Mouse (Mus musculus): ENCODE data around the gene Wap. TPM values are rescaled to one million over a fixed set of nuclear protein-coding genes. Genes with fewer than 3 reads are reported as not detected.

Wap gene
- polyA plus RNA-seq, 1 experiment from 2014 or later, result not detected

GRCm38 (mm10) chr11:6596205-6596604, 42.2 kb downstream of the Wap start:
- 95% methylated on average over 6 of the region's 6 CpGs for WGBS
- Histone ChIP-seq H3K36me3 (peaks cover 73% of the 10 kb centered on the region), H3K4me1 (replicated peaks) (peaks cover 20% of the 10 kb centered on the region), H3K27me3 (no peaks in the 10 kb centered on the region), H3K9me3 (no peaks in the 10 kb centered on the region), H3K4me2 (no peak overlapping the region), H3K4me3 (replicated peaks) (no peak overlapping the region), H3K9ac (replicated peaks) (no peak overlapping the region), H3K27ac (no peak overlapping the region)
- no peak for ATAC-seq (ENCODE audit: insufficient number of reproducible peaks, insufficient read depth, low FRiP score, low TSS enrichment, low read depth)

GRCm38 (mm10) chr11:6595339-6595738, 43.1 kb downstream of the Wap start:
- H3K4me3 ChIP-seq (replicated peaks), result no peak overlapping the region
- ATAC-seq (ENCODE audit: insufficient number of reproducible peaks, insufficient read depth, low FRiP score, low TSS enrichment, low read depth), result no peak
- H3K27me3 ChIP-seq, result no peaks in the 10 kb centered on the region
- H3K4me2 ChIP-seq, result no peak overlapping the region
- H3K9ac ChIP-seq (replicated peaks), result no peak overlapping the region
- H3K4me1 ChIP-seq (replicated peaks), result peaks cover 20% of the 10 kb centered on the region
- no peaks in the 10 kb centered on the region for H3K9me3 ChIP-seq
- H3K36me3 ChIP-seq, result peaks cover 82% of the 10 kb centered on the region
- WGBS, result 89% methylated on average over 5 of the region's 5 CpGs
- no peak overlapping the region for H3K27ac ChIP-seq

GRCm38 (mm10) chr11:6594845-6595244, 43.6 kb downstream of the Wap start:
- WGBS, result 90% methylated on average over 6 of the region's 6 CpGs
- ATAC-seq (ENCODE audit: insufficient number of reproducible peaks, insufficient read depth, low FRiP score, low TSS enrichment, low read depth), result no peak
- H3K4me1 ChIP-seq (replicated peaks), result peaks cover 20% of the 10 kb centered on the region
- H3K4me2 ChIP-seq, result no peak overlapping the region
- H3K9ac ChIP-seq (replicated peaks), result no peak overlapping the region
- H3K36me3 ChIP-seq, result peaks cover 87% of the 10 kb centered on the region
- H3K9me3 ChIP-seq, result no peaks in the 10 kb centered on the region
- H3K27me3 ChIP-seq, result no peaks in the 10 kb centered on the region
- no peak overlapping the region for H3K4me3 ChIP-seq (replicated peaks)
- H3K27ac ChIP-seq, result no peak overlapping the region

- Histone ChIP-seq H3K27me3 (no peaks in the 10 kb centered on the region), H3K4me2 (no peak overlapping the region)
These were observed 45.0 kb downstream of the Wap start for GRCm38 (mm10) chr11:6593406-6593805.

GRCm38 (mm10) chr11:6590933-6591675, 47.3 kb downstream of the Wap start:
- no peak for ATAC-seq (ENCODE audit: insufficient number of reproducible peaks, insufficient read depth, low FRiP score, low TSS enrichment, low read depth)
- Histone ChIP-seq H3K4me3 (replicated peaks) (no peak overlapping the region), H3K36me3 (peaks cover 96% of the 10 kb centered on the region), H3K4me2 (no peak overlapping the region), H3K27me3 (no peaks in the 10 kb centered on the region), H3K9me3 (no peaks in the 10 kb centered on the region), H3K9ac (replicated peaks) (no peak overlapping the region), H3K4me1 (replicated peaks) (no peaks in the 10 kb centered on the region), H3K27ac (no peak overlapping the region)
- WGBS, result 86% methylated on average over 10 of the region's 10 CpGs

More at GRCm38 (mm10) chr11:6593406-6593805, 45.0 kb downstream of the Wap start:
- Histone ChIP-seq H3K9me3 (no peaks in the 10 kb centered on the region), H3K36me3 (peaks cover 99% of the 10 kb centered on the region), H3K9ac (replicated peaks) (no peak overlapping the region), H3K27ac (no peak overlapping the region), H3K4me1 (replicated peaks) (peaks cover 9% of the 10 kb centered on the region; the same call in 1 of the 2 replicates), H3K4me3 (replicated peaks) (no peak overlapping the region)
- no peak for ATAC-seq (ENCODE audit: insufficient number of reproducible peaks, insufficient read depth, low FRiP score, low TSS enrichment, low read depth)
- WGBS, result 76% methylated on average over 11 of the region's 11 CpGs

GRCm38 (mm10) chr11:6589838-6590237, 48.6 kb downstream of the Wap start:
- Histone ChIP-seq H3K4me2 (no peak overlapping the region), H3K4me1 (replicated peaks) (no peaks in the 10 kb centered on the region), H3K27me3 (no peaks in the 10 kb centered on the region), H3K27ac (no peak overlapping the region), H3K4me3 (replicated peaks) (no peak overlapping the region), H3K36me3 (peaks cover 96% of the 10 kb centered on the region), H3K9me3 (no peaks in the 10 kb centered on the region), H3K9ac (replicated peaks) (no peak overlapping the region)
- WGBS, result 89% methylated on average over 7 of the region's 7 CpGs
- no peak for ATAC-seq (ENCODE audit: insufficient number of reproducible peaks, insufficient read depth, low FRiP score, low TSS enrichment, low read depth)

GRCm38 (mm10) chr11:6588295-6588694, 50.1 kb downstream of the Wap start:
- Histone ChIP-seq H3K27ac (no peak overlapping the region), H3K4me2 (no peak overlapping the region), H3K4me1 (replicated peaks) (no peaks in the 10 kb centered on the region), H3K9ac (replicated peaks) (no peak overlapping the region), H3K4me3 (replicated peaks) (no peak overlapping the region), H3K36me3 (peaks cover 90% of the 10 kb centered on the region), H3K9me3 (no peaks in the 10 kb centered on the region), H3K27me3 (no peaks in the 10 kb centered on the region)
- WGBS, result 90% methylated on average over 7 of the region's 7 CpGs
- no peak for ATAC-seq (ENCODE audit: insufficient number of reproducible peaks, insufficient read depth, low FRiP score, low TSS enrichment, low read depth)

GRCm38 (mm10) chr11:6587249-6587940, 51.0 kb downstream of the Wap start:
- Histone ChIP-seq H3K27me3 (no peaks in the 10 kb centered on the region), H3K27ac (no peak overlapping the region), H3K9ac (replicated peaks) (no peak overlapping the region), H3K4me3 (replicated peaks) (no peak overlapping the region), H3K9me3 (no peaks in the 10 kb centered on the region), H3K36me3 (peaks cover 81% of the 10 kb centered on the region), H3K4me1 (replicated peaks) (no peaks in the 10 kb centered on the region), H3K4me2 (no peak overlapping the region)
- 94% methylated on average over 7 of the region's 7 CpGs for WGBS
- ATAC-seq (ENCODE audit: insufficient number of reproducible peaks, insufficient read depth, low FRiP score, low TSS enrichment, low read depth), result no peak

- Histone ChIP-seq H3K36me3 (peaks cover 76% of the 10 kb centered on the region), H3K4me3 (replicated peaks) (no peak overlapping the region)
- 96% methylated on average over 3 of the region's 3 CpGs for WGBS
These were observed 51.8 kb downstream of the Wap start for GRCm38 (mm10) chr11:6586660-6587059.

GRCm38 (mm10) chr11:6585748-6586147, 52.7 kb downstream of the Wap start:
- peaks cover 72% of the 10 kb centered on the region for H3K36me3 ChIP-seq
- ATAC-seq (ENCODE audit: insufficient number of reproducible peaks, insufficient read depth, low FRiP score, low TSS enrichment, low read depth), result no peak
- H3K27ac ChIP-seq, result no peak overlapping the region
- no peak overlapping the region for H3K4me2 ChIP-seq
- no peak overlapping the region for H3K4me3 ChIP-seq (replicated peaks)
- no peaks in the 10 kb centered on the region for H3K4me1 ChIP-seq (replicated peaks)
- no peaks in the 10 kb centered on the region for H3K9me3 ChIP-seq
- H3K27me3 ChIP-seq, result no peaks in the 10 kb centered on the region
- WGBS, result 89% methylated on average over 8 of the region's 8 CpGs
- H3K9ac ChIP-seq (replicated peaks), result no peak overlapping the region

More at GRCm38 (mm10) chr11:6586660-6587059, 51.8 kb downstream of the Wap start:
- Histone ChIP-seq H3K4me1 (replicated peaks) (no peaks in the 10 kb centered on the region), H3K9ac (replicated peaks) (no peak overlapping the region), H3K27ac (no peak overlapping the region), H3K9me3 (no peaks in the 10 kb centered on the region), H3K27me3 (no peaks in the 10 kb centered on the region), H3K4me2 (no peak overlapping the region)
- no peak for ATAC-seq (ENCODE audit: insufficient number of reproducible peaks, insufficient read depth, low FRiP score, low TSS enrichment, low read depth)
